Mouse (Mus musculus): ENCODE measurements at regions not wholly inside any gene's neighbourhood (a gene's known extent, or its start where the extent isn't known, plus 50 kb on each side); places are given as distances from the start of the nearest gene placed in this dataset.

DNA sequence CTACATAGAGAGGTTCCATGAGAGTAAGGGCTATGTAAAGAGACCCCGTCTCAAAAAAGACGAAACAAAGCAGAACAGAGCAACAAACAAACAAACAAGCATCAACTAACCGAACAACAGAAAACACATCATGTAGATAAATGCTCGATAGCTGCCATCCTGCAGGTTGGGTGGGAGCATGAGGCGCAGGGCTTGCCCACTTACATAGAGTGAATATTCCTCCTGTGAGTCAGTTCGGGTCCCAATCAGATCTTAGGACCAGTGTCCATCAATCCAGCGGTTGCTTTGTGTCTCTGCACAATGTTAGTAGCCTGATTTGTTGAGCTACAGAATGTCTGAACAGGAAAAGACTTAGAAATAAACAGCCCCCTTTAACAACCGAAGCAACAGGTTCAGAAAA, 129.4 kb upstream of the Rcn1 start:
- DNase-seq (ENCODE audit: low read depth, low spot score), result no peak

DNA sequence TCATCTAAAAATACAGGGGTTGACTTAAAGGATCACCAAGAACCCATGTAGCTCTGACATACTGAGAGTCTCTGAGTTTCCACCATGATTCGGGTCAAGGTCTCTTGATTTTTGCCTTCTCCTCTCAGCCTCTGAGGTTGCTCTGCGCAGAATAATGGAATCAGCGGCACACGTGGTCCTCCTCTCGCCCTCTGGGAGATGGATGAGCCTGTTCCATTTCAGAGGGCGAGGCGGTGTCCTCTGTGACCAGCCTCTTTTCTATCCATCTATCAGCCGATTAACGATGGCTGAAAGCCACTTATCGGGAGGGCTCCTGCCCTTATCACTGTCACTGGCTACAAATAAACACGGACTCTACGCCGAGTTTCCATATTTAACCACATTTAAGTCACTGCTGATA, 124.6 kb upstream of the Pax6 start:
- no peak for DNase-seq (ENCODE audit: low read depth, low spot score)

DNA sequence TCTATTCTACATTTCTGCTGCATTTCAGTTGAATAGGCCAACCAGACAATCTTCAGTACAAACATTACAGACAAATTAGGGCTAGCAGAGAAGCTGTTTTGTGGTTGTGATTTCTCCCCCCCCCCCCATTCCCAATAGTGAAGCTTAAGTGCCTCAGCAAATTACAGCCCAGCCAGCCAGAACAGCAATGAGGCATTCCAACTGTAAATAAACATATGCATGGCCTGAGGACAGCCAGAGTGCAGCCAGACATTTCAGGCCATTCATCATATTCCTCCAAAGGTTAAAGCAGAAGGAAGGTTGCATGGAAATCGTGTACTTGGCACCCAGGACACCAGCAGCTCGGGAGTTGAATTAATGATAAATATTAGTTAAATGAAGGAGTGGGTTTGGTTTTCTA, 116.6 kb upstream of the Pax6 start:
- DNase-seq (ENCODE audit: low read depth, low spot score), result no peak

DNA sequence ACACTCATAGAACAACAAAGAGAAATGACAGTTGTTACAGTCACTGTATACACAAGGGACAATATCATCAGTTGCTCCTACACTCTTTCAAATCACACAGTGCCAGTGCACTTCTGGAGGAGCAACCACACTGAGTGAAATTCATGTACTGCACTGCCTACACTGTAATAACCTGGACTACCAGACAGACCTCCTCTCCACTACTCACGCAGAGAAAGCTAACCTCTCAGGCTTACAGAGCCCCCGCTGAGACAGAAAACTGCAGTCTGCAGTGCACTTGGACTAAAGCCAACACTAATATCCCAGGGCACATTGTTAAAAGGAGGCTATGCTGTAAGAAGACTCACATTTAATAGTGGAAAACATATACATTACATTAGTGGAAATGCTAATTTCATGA, 81.9 kb upstream of the Pax6 start:
- DNase-seq (ENCODE audit: low read depth, low spot score), result no peak

DNA sequence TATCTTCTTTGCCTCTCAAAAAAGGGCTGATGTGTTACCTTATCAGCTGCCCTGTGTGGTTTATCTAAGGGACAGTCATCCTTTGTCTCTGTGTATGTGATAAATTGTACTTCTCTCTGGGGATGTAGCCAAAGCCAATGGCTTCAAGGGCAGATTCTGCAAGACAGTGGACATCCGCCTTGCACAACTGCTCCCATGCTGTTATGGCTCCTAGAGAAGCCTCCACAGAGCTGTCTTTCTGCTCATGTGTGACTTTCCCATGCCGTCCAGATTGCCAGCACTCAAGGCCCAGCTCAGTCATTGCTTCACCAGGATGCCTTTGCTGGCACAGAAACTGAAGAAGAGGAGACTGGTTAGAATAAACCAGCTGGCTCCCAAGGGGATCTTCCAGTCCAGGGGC, 74.6 kb upstream of the Pax6 start:
- DNase-seq (ENCODE audit: low read depth, low spot score), result no peak

DNA sequence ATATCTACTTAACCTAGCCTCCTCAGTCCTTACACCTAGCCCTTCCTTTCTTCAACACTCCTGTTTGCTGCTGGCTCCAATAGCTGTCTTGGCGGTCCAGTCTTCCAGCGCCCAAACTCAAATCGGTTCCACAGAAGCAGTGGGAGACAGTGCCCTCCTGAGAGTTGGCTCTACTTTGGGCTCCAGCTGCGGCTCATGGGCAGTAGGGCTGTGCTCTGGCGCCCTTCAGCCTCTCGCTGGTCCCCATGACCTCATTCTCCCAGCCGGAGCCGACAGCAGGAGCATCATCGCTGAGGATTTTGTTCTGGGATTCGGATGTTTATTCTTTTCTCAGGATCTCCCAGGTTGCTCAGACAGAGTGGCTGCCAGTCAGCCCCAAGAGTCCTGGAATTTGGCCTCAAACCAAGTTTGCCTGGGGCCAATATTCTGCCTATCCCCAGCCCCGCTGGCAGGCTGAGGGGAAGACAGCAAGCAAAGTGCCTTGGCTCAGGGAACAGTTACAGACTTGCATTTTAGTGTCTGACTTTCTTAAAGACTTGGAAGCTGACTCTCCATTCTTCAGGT, 64.1 kb upstream of the Pax6 start:
- DNase-seq (ENCODE audit: low read depth, low spot score), result no peak

DNA sequence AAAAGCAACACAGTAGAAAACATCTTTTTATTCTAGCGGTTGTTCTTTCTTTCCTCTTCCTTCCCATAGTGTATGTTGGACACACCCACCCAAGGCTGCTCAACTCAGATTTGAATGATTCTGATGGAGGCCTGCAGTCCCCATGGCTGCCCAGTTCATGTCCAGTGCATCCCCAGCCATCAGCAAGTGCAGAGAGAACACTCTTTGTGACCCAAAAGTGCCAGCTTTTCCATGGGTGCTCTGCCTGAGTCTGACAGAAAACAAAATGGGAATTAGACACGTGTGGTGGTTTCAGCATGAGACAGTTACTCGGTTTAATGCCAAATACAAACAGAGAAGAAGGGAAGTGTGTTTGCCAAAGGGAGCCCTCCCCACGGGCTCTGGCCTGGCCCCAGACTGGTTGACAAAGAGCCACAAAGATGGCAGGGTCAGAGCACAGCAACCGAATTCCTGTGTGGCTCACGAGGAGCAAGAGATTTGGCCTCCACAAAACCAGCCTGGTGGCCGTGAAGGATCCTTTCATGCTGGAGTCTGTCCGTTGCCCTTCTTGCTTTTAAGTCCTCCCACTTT, 60.6 kb upstream of the Pax6 start:
- no peak for DNase-seq (ENCODE audit: low read depth, low spot score)

DNA sequence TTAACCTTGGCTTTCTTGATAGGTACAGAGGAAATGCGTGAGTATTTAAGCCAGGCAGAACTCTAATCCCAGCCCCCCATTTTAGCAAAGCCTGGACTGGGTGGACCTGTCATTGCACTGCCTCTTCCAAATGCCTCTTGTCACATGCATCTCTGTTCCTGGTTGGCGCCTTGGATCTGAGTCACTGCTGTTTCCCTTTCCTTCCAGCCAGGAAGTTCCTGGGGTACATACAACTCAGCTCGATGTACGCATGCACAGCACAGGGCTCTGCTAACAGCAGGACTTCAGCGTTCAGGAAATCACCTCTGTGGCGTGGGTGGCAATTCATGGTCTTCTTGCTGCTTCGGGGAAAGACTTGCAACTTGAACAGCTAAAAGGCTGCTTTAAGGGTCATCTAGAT, 59.9 kb upstream of the Pax6 start:
- no peak for DNase-seq (ENCODE audit: low read depth, low spot score)

DNA sequence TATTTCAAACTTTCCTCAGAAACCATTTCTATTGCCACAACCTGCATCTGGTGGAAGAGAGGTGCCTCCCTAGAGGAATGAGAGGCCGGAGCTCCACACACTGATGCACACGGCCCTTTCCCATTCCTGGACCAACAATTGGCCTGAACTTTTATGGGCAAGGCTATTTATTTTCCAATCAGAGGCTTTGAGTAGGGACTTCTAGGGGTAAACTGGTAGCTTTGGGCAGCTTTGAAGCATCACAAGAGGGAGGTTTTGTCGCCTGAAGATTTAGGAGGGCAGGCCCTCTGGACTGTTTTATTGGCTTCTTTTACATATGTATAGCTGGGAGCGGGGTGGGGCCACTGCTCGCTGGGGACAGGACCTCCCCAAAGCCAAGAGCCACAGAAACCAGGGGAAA, 57.7 kb upstream of the Pax6 start:
- no peak for DNase-seq (ENCODE audit: low read depth, low spot score)

DNA sequence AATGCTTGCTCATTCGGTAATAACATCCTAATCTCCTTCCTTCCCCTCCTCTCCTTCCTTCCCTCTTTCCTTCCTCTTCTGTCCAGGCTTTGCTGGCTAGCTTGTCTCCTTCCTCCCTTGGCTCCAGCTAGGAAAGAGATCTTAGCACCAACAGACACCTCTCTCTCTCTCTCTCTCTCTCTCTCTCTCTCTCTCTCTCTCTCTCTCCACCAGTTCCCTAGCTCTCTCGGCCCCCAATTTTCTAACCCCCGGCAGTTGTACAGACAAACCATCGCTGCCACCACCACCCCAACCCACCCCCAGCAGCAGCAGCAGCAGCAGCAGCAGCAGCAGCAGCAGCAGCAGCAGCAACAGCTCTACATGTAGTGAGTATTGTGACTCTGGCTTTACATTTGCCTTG, 57.0 kb upstream of the Pax6 start:
- no peak for DNase-seq (ENCODE audit: low read depth, low spot score)

DNA sequence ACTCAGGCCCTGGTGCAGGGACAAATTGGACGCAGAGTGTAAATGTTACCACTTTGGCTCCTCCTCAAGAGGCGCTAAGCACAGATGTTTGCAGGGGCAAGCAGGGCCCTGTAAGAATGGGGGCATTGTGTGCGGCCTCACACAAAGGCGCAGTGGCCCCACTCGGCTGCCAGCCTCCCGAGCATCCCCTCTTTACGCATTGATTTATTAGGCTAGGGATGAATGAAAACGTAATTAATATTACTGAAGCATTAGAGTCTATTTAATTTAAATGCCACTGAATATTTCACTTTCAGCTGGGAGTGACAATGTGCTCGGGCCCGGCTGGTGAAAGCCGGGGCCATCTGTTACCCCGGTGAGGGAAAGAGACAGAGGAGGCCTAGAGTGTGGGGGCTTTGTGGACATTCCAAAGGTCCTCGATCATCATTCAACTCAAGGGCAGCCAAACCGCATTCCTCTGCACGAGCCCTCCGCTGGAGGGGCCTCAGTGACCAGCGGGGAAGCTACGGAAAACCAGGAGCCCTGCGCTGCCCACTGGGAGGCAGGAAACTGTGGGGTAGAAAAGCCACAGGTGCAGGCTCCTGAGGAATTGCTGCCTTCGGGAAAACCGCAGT, 56.5 kb upstream of the Pax6 start:
- no peak for DNase-seq (ENCODE audit: low read depth, low spot score)

DNA sequence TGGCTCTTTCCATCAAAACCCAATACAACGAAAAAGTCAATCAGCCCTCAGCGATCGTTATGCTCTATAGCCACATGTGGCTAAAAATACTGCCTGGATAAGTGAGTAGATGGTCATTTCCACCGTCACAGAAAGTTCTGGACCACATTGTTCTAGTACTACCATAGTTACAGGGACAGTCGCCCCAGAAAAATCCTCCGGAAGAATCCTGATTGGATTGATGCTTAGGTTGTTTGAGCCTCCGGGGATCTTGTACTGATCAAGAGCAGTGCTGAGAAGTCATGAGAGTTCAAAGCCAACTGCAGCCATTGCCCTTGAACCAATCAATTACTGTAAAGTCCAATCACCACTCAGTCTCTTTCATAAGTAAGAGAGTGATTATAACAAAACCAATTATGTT, 56.0 kb upstream of the Pax6 start:
- DNase-seq (ENCODE audit: low read depth, low spot score), result no peak

DNA sequence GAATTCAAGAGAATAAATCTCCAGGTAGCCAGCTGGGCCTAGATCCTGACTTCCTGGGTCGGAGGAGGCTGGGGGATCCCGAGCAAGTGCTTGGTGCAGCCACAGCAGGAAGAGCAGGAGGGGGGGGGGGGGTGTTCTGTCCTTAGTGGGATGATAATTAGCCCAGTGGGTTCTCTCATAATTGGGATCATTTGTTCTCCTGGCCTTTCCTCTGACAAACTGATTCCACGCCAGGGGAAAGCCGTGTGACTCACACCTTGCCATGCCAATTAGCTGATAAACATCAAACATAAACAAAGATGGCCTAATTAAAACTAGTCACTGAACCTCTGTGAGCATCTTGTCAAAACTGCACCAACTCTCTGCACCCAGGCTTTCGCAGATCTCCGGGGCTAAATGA, 55.5 kb upstream of the Pax6 start:
- DNase-seq (ENCODE audit: low read depth, low spot score), result no peak

DNA sequence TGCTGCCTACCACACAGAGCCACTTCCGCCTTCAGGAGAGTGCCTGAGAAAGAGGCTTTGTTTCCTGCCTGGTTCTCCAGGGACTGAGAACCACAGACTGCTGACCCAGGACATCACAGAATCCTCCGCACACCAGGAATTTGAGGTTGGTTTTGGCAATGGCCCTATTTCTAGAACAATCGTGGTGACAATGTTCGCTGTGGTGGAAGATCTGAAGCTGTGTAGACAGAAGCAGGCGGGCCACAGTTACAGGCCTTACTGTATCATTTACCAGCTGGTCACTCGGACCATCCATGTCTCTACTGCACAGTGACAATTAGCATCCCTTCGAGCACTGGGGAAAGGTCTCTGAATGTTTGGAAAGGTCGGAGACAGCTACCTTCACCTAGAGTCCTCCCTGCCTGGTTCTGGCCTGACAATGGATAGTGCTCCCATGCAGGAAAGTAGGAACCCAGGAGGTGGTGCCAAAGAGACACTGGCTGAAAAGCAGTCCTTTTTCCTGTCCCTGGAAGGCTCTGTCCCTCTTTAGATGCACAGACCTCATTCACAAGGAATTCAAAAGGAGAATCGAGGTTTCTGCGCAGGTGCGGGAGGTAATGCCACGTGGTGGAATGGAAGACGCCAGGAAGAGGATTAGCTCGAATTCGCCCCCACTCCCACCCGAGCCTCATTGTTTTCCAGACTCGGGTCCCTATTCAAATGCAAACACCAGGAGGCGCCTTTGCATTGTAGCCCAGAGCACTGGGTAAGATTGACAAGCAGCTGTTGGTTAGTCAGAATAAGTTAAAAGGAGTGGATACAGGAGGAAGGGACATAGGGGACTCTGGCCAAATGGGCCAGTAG, 52.6 kb upstream of the Pax6 start:
- peak; percentile 43 for DNase-seq (ENCODE audit: low read depth, low spot score)
